In genomic region chr19:41262712-41263629, GRCm38 (mm10) we compare ENCODE assay signal across 8 mouse cellular contexts. TPM values are rescaled to one million over a fixed set of nuclear protein-coding genes. Genes with fewer than 3 reads are reported as not detected.
DNase-seq lines count a peak whose midpoint lies in the region; ATAC-seq and TF ChIP-seq lines count a peak whose summit lies in the region.

No protein-coding gene starts in this region.

- H3K27ac ChIP-seq in bone marrow, adult 2 months (ENCODE audit: control insufficient read depth, insufficient read depth, low read depth, low read length, poor library complexity), result peak overlapping the region; percentile 99
- H3K27ac ChIP-seq in embryonic facial prominence, embryonic 15.5 days (replicated peaks), result peak overlapping the region; percentile 98
- peak overlapping the region; percentile 98 for H3K27ac ChIP-seq in kidney, embryonic 14.5 days (ENCODE audit: low read depth, low read length)
- H3K27ac ChIP-seq in stomach, embryonic 14.5 days (ENCODE audit: low read length), result peak overlapping the region; percentile 96

- peak overlapping the region; percentile 61 for H3K4me2 ChIP-seq in embryonic facial prominence, embryonic 15.5 days (replicated peaks)
- peak overlapping the region; percentile 45 for H3K4me2 ChIP-seq in kidney, embryonic 14.5 days (replicated peaks; ENCODE audit: low read depth, low read length)
- H3K4me2 ChIP-seq in stomach, embryonic 14.5 days (replicated peaks; ENCODE audit: low read depth, low read length), result peak overlapping the region; percentile 42

- TF ChIP-seq CTCF in C2C12 (IDR thresholded peaks at IDR 0.05; ENCODE audit: control insufficient read depth, insufficient read depth, insufficient read length), result no peak
- no peak for TF ChIP-seq CTCF in bone marrow, adult 2 months (IDR thresholded peaks at IDR 0.05; ENCODE audit: control insufficient read depth, insufficient read depth, low read length)

- peak overlapping the region; percentile 100 for H3ac ChIP-seq in C2C12 (ENCODE audit: control insufficient read depth, insufficient read length, low read depth)

- H3K27me3 ChIP-seq in C2C12 (ENCODE audit: control insufficient read depth, insufficient read depth, insufficient read length), result no peaks in the 10 kb centered on the region
- H3K27me3 ChIP-seq in embryonic facial prominence, embryonic 15.5 days, result no peaks in the 10 kb centered on the region
- H3K27me3 ChIP-seq in kidney, embryonic 14.5 days (ENCODE audit: control insufficient read depth, insufficient read depth, low read length), result no peaks in the 10 kb centered on the region
- no peaks in the 10 kb centered on the region for H3K27me3 ChIP-seq in stomach, embryonic 14.5 days (ENCODE audit: control insufficient read depth, insufficient read depth, low read length)

- peak overlapping the region; percentile 73 for H3K4me3 ChIP-seq in C2C12 (ENCODE audit: insufficient read depth, poor library complexity, severe bottlenecking)
- H3K4me3 ChIP-seq in bone marrow, adult 2 months (replicated peaks; ENCODE audit: control insufficient read depth, low read depth, low read length), result peak overlapping the region; percentile 78
- peak overlapping the region; percentile 91 for H3K4me3 ChIP-seq in embryonic facial prominence, embryonic 15.5 days (replicated peaks)
- peak overlapping the region; percentile 95 for H3K4me3 ChIP-seq in kidney, embryonic 14.5 days (ENCODE audit: low read length)
- H3K4me3 ChIP-seq in stomach, embryonic 14.5 days (ENCODE audit: low read depth, low read length), result peak overlapping the region; percentile 95

- H3K36me3 ChIP-seq in C2C12 (ENCODE audit: control insufficient read depth, insufficient read depth), result peaks cover 6% of the 10 kb centered on the region
- H3K36me3 ChIP-seq in embryonic facial prominence, embryonic 15.5 days, result no peaks in the 10 kb centered on the region
- no peaks in the 10 kb centered on the region for H3K36me3 ChIP-seq in kidney, embryonic 14.5 days (ENCODE audit: control insufficient read depth, insufficient read depth, low read length)
- H3K36me3 ChIP-seq in stomach, embryonic 14.5 days (ENCODE audit: control insufficient read depth, insufficient read depth, low read length), result peaks cover 2% of the 10 kb centered on the region; the same call in 1 of the 2 replicates

- H3K79me2 ChIP-seq in C2C12 (ENCODE audit: control insufficient read depth, insufficient read depth), result peaks cover 56% of the 10 kb centered on the region

- ATAC-seq in embryonic facial prominence, embryonic 15.5 days (ENCODE audit: insufficient number of reproducible peaks, low FRiP score, low TSS enrichment, low read depth), result peak; percentile 81
- peak; percentile 89 for ATAC-seq in kidney, embryonic 14.5 days (ENCODE audit: low FRiP score, low TSS enrichment)
- peak; percentile 82 for ATAC-seq in stomach, embryonic 14.5 days (ENCODE audit: insufficient number of reproducible peaks, insufficient read depth, low FRiP score, low read depth)

- peak; percentile 57 for TF ChIP-seq POLR2A in bone marrow, adult 2 months (IDR thresholded peaks at IDR 0.05; ENCODE audit: borderline replicate concordance, control insufficient read depth, low read depth, low read length)

- H3K4me1 ChIP-seq in bone marrow, adult 2 months (ENCODE audit: control insufficient read depth, insufficient read depth, low read length), result peaks cover 2% of the 10 kb centered on the region
- peaks cover 22% of the 10 kb centered on the region; the same call in 1 of the 2 replicates for H3K4me1 ChIP-seq in embryonic facial prominence, embryonic 15.5 days
- H3K4me1 ChIP-seq in kidney, embryonic 14.5 days (ENCODE audit: control insufficient read depth, insufficient read depth, low read length), result peaks cover 10% of the 10 kb centered on the region; the same call in 1 of the 2 replicates
- peaks cover 19% of the 10 kb centered on the region for H3K4me1 ChIP-seq in stomach, embryonic 14.5 days (ENCODE audit: control insufficient read depth, insufficient read depth, low read length)

- H3K9me3 ChIP-seq in embryonic facial prominence, embryonic 15.5 days (replicated peaks), result no peaks in the 10 kb centered on the region
- no peaks in the 10 kb centered on the region for H3K9me3 ChIP-seq in kidney, embryonic 14.5 days (ENCODE audit: control insufficient read depth, low read length)
- no peaks in the 10 kb centered on the region for H3K9me3 ChIP-seq in stomach, embryonic 14.5 days (ENCODE audit: control insufficient read depth, low read depth, low read length)

- DNase-seq in heart, adult 9 months (ENCODE audit: low spot score in 2 of 2), result peak; percentile 59 to 74
- DNase-seq in liver, result peak; percentile 76
- peak; percentile 33 to 61 for DNase-seq in monocyte, adult 2 months (ENCODE audit: low read depth in 1 of 2, low spot score in 2 of 2)

- 3% methylated on average over 51 of the region's 51 CpGs for WGBS in bone marrow, adult 2 months
- WGBS in embryonic facial prominence, embryonic 15.5 days, result 4% methylated on average over 51 of the region's 51 CpGs
- 5% methylated on average over 47 of the region's 51 CpGs for WGBS in kidney, embryonic 14.5 days
- 3% methylated on average over 50 of the region's 51 CpGs for WGBS in stomach, embryonic 14.5 days

- H3K79me3 ChIP-seq in C2C12 (ENCODE audit: low read depth), result peaks cover 51% of the 10 kb centered on the region

- peak overlapping the region; percentile 96 for H3K9ac ChIP-seq in embryonic facial prominence, embryonic 15.5 days
- peak overlapping the region; percentile 98 for H3K9ac ChIP-seq in kidney, embryonic 14.5 days (ENCODE audit: low read depth, low read length)
- peak overlapping the region; percentile 85 for H3K9ac ChIP-seq in stomach, embryonic 14.5 days (replicated peaks; ENCODE audit: low read depth, low read length)

TF ChIP-seq in C2C12, 6 proteins besides CTCF, POLR2A, EP300 and RAD21:
- TF ChIP-seq MAX (IDR thresholded peaks at IDR 0.05) (peak; percentile 72), CEBPB (IDR thresholded peaks at IDR 0.05; ENCODE audit: low read depth) (no peak), USF1 (IDR thresholded peaks at IDR 0.05; ENCODE audit: low read depth) (no peak)

RNA-seq across cellular contexts. Expression of gene Tm9sf3, which starts 0.8 kb away (rescaled TPM):
- polyA plus RNA-seq in C2C12 (2012; fragmentation: generic; extraction: Trizol), result 49.5 TPM
- polyA plus RNA-seq in bone marrow, adult 2 months (2011; ENCODE audit: insufficient read depth, insufficient read length, low replicate concordance, missing spikeins), result 19.7 and 38.0 TPM in 2 replicates
- polyA plus RNA-seq in embryonic facial prominence, embryonic 15.5 days (2015; fragmentation: Nextera tagmentation; extraction: Ambion mirVana), result 133 and 136 TPM in 2 replicates
- polyA plus RNA-seq in kidney, embryonic 14.5 days (2014; fragmentation: Nextera tagmentation; extraction: Ambion mirVana), result 86.0 and 149 TPM in 2 replicates
- polyA plus RNA-seq in stomach, embryonic 14.5 days (2014; fragmentation: Nextera tagmentation; extraction: Ambion mirVana), result 141 and 169 TPM in 2 replicates

RNA-seq across cellular contexts. Expression of gene Tll2, which starts 56.3 kb away (rescaled TPM):
- polyA plus RNA-seq in C2C12 (2012; fragmentation: generic; extraction: Trizol), result not detected
- polyA plus RNA-seq in bone marrow, adult 2 months (2011; ENCODE audit: insufficient read depth, insufficient read length, low replicate concordance, missing spikeins), result not detected in 2 replicates
- 0.76 and 0.97 TPM in 2 replicates for polyA plus RNA-seq in embryonic facial prominence, embryonic 15.5 days (2015; fragmentation: Nextera tagmentation; extraction: Ambion mirVana)
- polyA plus RNA-seq in kidney, embryonic 14.5 days (2014; fragmentation: Nextera tagmentation; extraction: Ambion mirVana), result not detected in 2 replicates
- polyA plus RNA-seq in stomach, embryonic 14.5 days (2014; fragmentation: Nextera tagmentation; extraction: Ambion mirVana), result 0.14 and 0.25 TPM in 2 replicates

Comparison
In these comparisons a context has a peak if more than half of its experiments do, and no peak if none do; other contexts are left out.
1. Peak in every context shown above with its lines: DNase-seq, ATAC-seq, H3K4me3 ChIP-seq and H3K27ac ChIP-seq.